ENCODE assay signal across 13 mouse cellular contexts in genomic region chr10:75762413-75762812, GRCm38 (mm10). TPM values are rescaled to one million over a fixed set of nuclear protein-coding genes. Genes with fewer than 3 reads are reported as not detected.
DNase-seq lines count a peak whose midpoint lies in the region; ATAC-seq lines count a peak whose summit lies in the region.
"Had no signal": no experiment of that assay in that cellular context is flagged by ENCODE, and none has a peak within 500 bp of the region (broad histone marks: within the 10 kb centered on the region; RNA-seq: fewer than 3 reads in every experiment).

No protein-coding gene starts in this region.

- H3K27me3 ChIP-seq in kidney, embryonic 16.5 days (ENCODE audit: insufficient read depth, low read length), result no peaks in the 10 kb centered on the region
- no peaks in the 10 kb centered on the region for H3K27me3 ChIP-seq in embryonic facial prominence, embryonic 10.5 days (replicated peaks; ENCODE audit: low read depth, poor library complexity, severe bottlenecking)
- H3K27me3 ChIP-seq in liver, embryonic 11.5 days (replicated peaks; ENCODE audit: control insufficient read depth, insufficient read depth, low read length), result no peaks in the 10 kb centered on the region
- no peaks in the 10 kb centered on the region for H3K27me3 ChIP-seq in midbrain, embryonic 16.5 days (ENCODE audit: control insufficient read depth, insufficient read depth, low read depth, low read length)

- no peak for ATAC-seq in kidney, embryonic 16.5 days (ENCODE audit: low FRiP score, low TSS enrichment)
- peak; percentile 60 for ATAC-seq in liver, embryonic 11.5 days (replicated peaks; ENCODE audit: low FRiP score)
- no peak for ATAC-seq in midbrain, embryonic 16.5 days
- ATAC-seq in frontal cortex, adult (ENCODE audit: low TSS enrichment), result no peak
- ATAC-seq: intestine, postnatal 0 days had no signal

- no peaks in the 10 kb centered on the region for H3K9me3 ChIP-seq in kidney, embryonic 16.5 days (ENCODE audit: low read length)
- no peaks in the 10 kb centered on the region for H3K9me3 ChIP-seq in embryonic facial prominence, embryonic 10.5 days
- H3K9me3 ChIP-seq in liver, embryonic 11.5 days (ENCODE audit: control insufficient read depth, low read length), result no peaks in the 10 kb centered on the region
- H3K9me3 ChIP-seq in midbrain, embryonic 16.5 days (replicated peaks; ENCODE audit: control insufficient read depth, low read length, poor library complexity, severe bottlenecking), result no peaks in the 10 kb centered on the region

- peaks cover 9% of the 10 kb centered on the region; the same call in 1 of the 2 replicates for H3K36me3 ChIP-seq in kidney, embryonic 16.5 days (ENCODE audit: insufficient read depth, low read length)
- H3K36me3 ChIP-seq in embryonic facial prominence, embryonic 10.5 days (replicated peaks), result peaks cover 50% of the 10 kb centered on the region
- H3K36me3 ChIP-seq in liver, embryonic 11.5 days (ENCODE audit: control insufficient read depth, insufficient read depth, low read length), result peaks cover 14% of the 10 kb centered on the region; the same call in 1 of the 2 replicates
- no peaks in the 10 kb centered on the region; the same call in 1 of the 2 replicates for H3K36me3 ChIP-seq in midbrain, embryonic 16.5 days (ENCODE audit: control insufficient read depth, insufficient read depth, low read length)

- no peak overlapping the region for H3K4me2 ChIP-seq in kidney, embryonic 16.5 days (replicated peaks; ENCODE audit: low read depth, low read length)
- peak overlapping the region; percentile 87 for H3K4me2 ChIP-seq in liver, embryonic 11.5 days
- peak overlapping the region; percentile 51; the same call in 1 of the 2 replicates for H3K4me2 ChIP-seq in midbrain, embryonic 16.5 days (ENCODE audit: low read length)

- WGBS in kidney, embryonic 16.5 days, result 96% methylated on average over 3 of the region's 3 CpGs
- 96% methylated on average over 3 of the region's 3 CpGs for WGBS in embryonic facial prominence, embryonic 10.5 days
- 75% methylated on average over 3 of the region's 3 CpGs for whole genome bisulfite sequencing in liver, embryonic 11.5 days
- 95% methylated on average over 3 of the region's 3 CpGs for WGBS in midbrain, embryonic 16.5 days

- H3K4me3 ChIP-seq in kidney, embryonic 16.5 days (ENCODE audit: low read length), result no peak overlapping the region
- peak overlapping the region; percentile 84; the same call in 1 of the 2 replicates for H3K4me3 ChIP-seq in embryonic facial prominence, embryonic 10.5 days
- peak overlapping the region; percentile 33 for H3K4me3 ChIP-seq in liver, embryonic 11.5 days (ENCODE audit: low read depth, low read length)
- H3K4me3 ChIP-seq in midbrain, embryonic 16.5 days (ENCODE audit: low read depth, low read length), result no peak overlapping the region

- 0 out of 2 replicates have a peak overlapping the region, but pooled peaks have one; percentile 16 for H3K9ac ChIP-seq in kidney, embryonic 16.5 days (replicated peaks; ENCODE audit: low read length)
- H3K9ac ChIP-seq in liver, embryonic 11.5 days (ENCODE audit: low read depth, low read length), result peak overlapping the region; percentile 43; the same call in 1 of the 2 replicates
- H3K9ac ChIP-seq in midbrain, embryonic 16.5 days (ENCODE audit: low read depth, low read length), result 0 out of 2 replicates have a peak overlapping the region, but pooled peaks have one; percentile 10

- H3K4me1 ChIP-seq in kidney, embryonic 16.5 days (ENCODE audit: insufficient read depth, low read length), result peaks cover 14% of the 10 kb centered on the region; the same call in 1 of the 2 replicates
- H3K4me1 ChIP-seq in embryonic facial prominence, embryonic 10.5 days, result peaks cover 21% of the 10 kb centered on the region
- H3K4me1 ChIP-seq in liver, embryonic 11.5 days (replicated peaks; ENCODE audit: control insufficient read depth, insufficient read depth, low read length), result peaks cover 3% of the 10 kb centered on the region; the same call in 1 of the 2 replicates
- peaks cover 22% of the 10 kb centered on the region for H3K4me1 ChIP-seq in midbrain, embryonic 16.5 days (ENCODE audit: control insufficient read depth, insufficient read depth, low read length)

- DNase-seq in kidney, adult 8-10 months, result no peak
- no peak for DNase-seq in embryonic facial prominence, embryonic 10.5 days (ENCODE audit: low spot score)
- no peak for DNase-seq in liver, embryonic 11.5 days (ENCODE audit: low spot score)
- no peak for DNase-seq in frontal cortex, postnatal 25 days (ENCODE audit: low spot score in 2 of 2)
- DNase-seq: adrenal gland, postnatal 10 days; cerebellum, adult 9-11 months; lung, postnatal 10 days had no signal

- H3K27ac ChIP-seq in kidney, embryonic 16.5 days (ENCODE audit: low read length), result no peak overlapping the region
- no peak overlapping the region for H3K27ac ChIP-seq in embryonic facial prominence, embryonic 10.5 days (replicated peaks)
- H3K27ac ChIP-seq in liver, embryonic 11.5 days (ENCODE audit: low read depth, low read length), result peak overlapping the region; percentile 85
- no peak overlapping the region for H3K27ac ChIP-seq in midbrain, embryonic 16.5 days (ENCODE audit: low read length)

RNA-seq across cellular contexts. Expression of gene Cabin1, which starts 1.7 kb away (rescaled TPM):
- polyA plus RNA-seq in kidney, embryonic 16.5 days (2015; fragmentation: Nextera tagmentation; extraction: Ambion mirVana), result 34.0 and 34.9 TPM in 2 replicates
- 32.5 and 39.0 TPM in 2 replicates for polyA plus RNA-seq in embryonic facial prominence, embryonic 10.5 days (2016; fragmentation: Nextera tagmentation; extraction: Ambion mirVana)
- polyA plus RNA-seq in liver, embryonic 11.5 days (2014; fragmentation: Nextera tagmentation; extraction: Ambion mirVana), result 30.3 and 33.3 TPM in 2 replicates
- 32.7 and 36.1 TPM in 2 replicates for polyA plus RNA-seq in midbrain, embryonic 16.5 days (2015; fragmentation: Nextera tagmentation; extraction: Ambion mirVana)

RNA-seq across cellular contexts. Expression of gene Ddt, which starts 10.8 kb away (rescaled TPM):
- 80.2 and 86.9 TPM in 2 replicates for polyA plus RNA-seq in kidney, embryonic 16.5 days (2015; fragmentation: Nextera tagmentation; extraction: Ambion mirVana)
- polyA plus RNA-seq in embryonic facial prominence, embryonic 10.5 days (2016; fragmentation: Nextera tagmentation; extraction: Ambion mirVana), result 93.8 and 103 TPM in 2 replicates
- 198 and 213 TPM in 2 replicates for polyA plus RNA-seq in liver, embryonic 11.5 days (2014; fragmentation: Nextera tagmentation; extraction: Ambion mirVana)
- polyA plus RNA-seq in midbrain, embryonic 16.5 days (2015; fragmentation: Nextera tagmentation; extraction: Ambion mirVana), result 70.1 and 77.0 TPM in 2 replicates

RNA-seq across cellular contexts. Expression of gene Gm20441, which starts 18.3 kb away (rescaled TPM):
- polyA plus RNA-seq in kidney, embryonic 16.5 days (2015; fragmentation: Nextera tagmentation; extraction: Ambion mirVana), result 0.59 TPM in 1 of 2 replicates, not detected in the other
- polyA plus RNA-seq in embryonic facial prominence, embryonic 10.5 days (2016; fragmentation: Nextera tagmentation; extraction: Ambion mirVana), result not detected in 2 replicates
- polyA plus RNA-seq in liver, embryonic 11.5 days (2014; fragmentation: Nextera tagmentation; extraction: Ambion mirVana), result not detected in 2 replicates
- polyA plus RNA-seq in midbrain, embryonic 16.5 days (2015; fragmentation: Nextera tagmentation; extraction: Ambion mirVana), result not detected in 2 replicates
- polyA plus RNA-seq: small intestine, adult 2 months; thymus, postnatal 0 days had no signal

RNA-seq across cellular contexts. Expression of gene Gstt3, which starts 18.8 kb away (rescaled TPM):
- polyA plus RNA-seq in kidney, embryonic 16.5 days (2015; fragmentation: Nextera tagmentation; extraction: Ambion mirVana), result 54.8 and 56.5 TPM in 2 replicates
- polyA plus RNA-seq in embryonic facial prominence, embryonic 10.5 days (2016; fragmentation: Nextera tagmentation; extraction: Ambion mirVana), result 2.4 and 4.3 TPM in 2 replicates
- 6.3 and 7.9 TPM in 2 replicates for polyA plus RNA-seq in liver, embryonic 11.5 days (2014; fragmentation: Nextera tagmentation; extraction: Ambion mirVana)
- 0.53 and 1.4 TPM in 2 replicates for polyA plus RNA-seq in midbrain, embryonic 16.5 days (2015; fragmentation: Nextera tagmentation; extraction: Ambion mirVana)

RNA-seq across cellular contexts. Expression of gene Gstt1, which starts 36.0 kb away (rescaled TPM):
- polyA plus RNA-seq in kidney, embryonic 16.5 days (2015; fragmentation: Nextera tagmentation; extraction: Ambion mirVana), result 16.5 and 19.7 TPM in 2 replicates
- 3.0 and 4.3 TPM in 2 replicates for polyA plus RNA-seq in embryonic facial prominence, embryonic 10.5 days (2016; fragmentation: Nextera tagmentation; extraction: Ambion mirVana)
- polyA plus RNA-seq in liver, embryonic 11.5 days (2014; fragmentation: Nextera tagmentation; extraction: Ambion mirVana), result 40.7 and 43.0 TPM in 2 replicates
- 18.7 and 20.3 TPM in 2 replicates for polyA plus RNA-seq in midbrain, embryonic 16.5 days (2015; fragmentation: Nextera tagmentation; extraction: Ambion mirVana)

Comparison
In these comparisons a context has a peak if more than half of its experiments do, and no peak if none do; other contexts are left out.
1. H3K4me3 ChIP-seq: peak in embryonic facial prominence, embryonic 10.5 days (single experiment) and liver, embryonic 11.5 days (single experiment); none in kidney, embryonic 16.5 days (single experiment) and midbrain, embryonic 16.5 days (single experiment).
2. Peak in every context shown above with its lines, with median percentiles within 50 percentile points of each other: H3K9ac ChIP-seq.